Mouse (Mus musculus): ENCODE data around the gene Kdelr1.

DNA sequence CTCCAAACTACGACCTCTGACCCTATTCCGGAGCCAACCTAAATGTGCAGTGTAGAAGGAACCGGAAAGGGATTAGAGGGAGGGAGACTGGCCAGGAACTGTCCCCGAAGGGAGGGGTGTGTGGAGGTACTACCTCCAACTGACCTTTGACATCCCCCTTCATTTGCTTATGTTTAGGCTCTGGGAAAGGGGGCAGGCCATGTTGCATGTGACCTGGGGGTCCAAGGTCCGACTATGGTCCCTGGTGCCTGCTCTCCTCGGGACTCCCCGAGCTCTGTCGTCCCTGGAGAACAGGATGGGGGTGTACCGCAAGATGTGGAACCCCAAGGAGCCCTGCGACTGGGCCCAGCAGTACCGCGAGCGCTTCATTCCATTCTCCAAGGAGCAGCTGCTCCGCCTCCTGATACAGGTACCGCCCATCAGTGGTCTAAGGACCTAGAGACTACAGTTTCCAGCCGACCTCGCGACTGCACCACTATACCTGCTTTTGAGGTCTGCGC, 24.7 kb downstream of the Kdelr1 start:
- TF ChIP-seq POLR2A (IDR thresholded peaks at IDR 0.05; ENCODE audit: insufficient read depth, low read depth, low read length), result no peak; the same call in 1 of the 2 replicates
- TF ChIP-seq CTCF (IDR thresholded peaks at IDR 0.05; ENCODE audit: insufficient read depth, low read depth, low read length), result no peak

All from olfactory bulb, adult 2 months (tissue).